16 mouse cellular contexts compared by ENCODE assay signal in genomic region chr12:14235351-14235750, GRCm38 (mm10).
DNase-seq lines count a peak whose midpoint lies in the region.
"Had no signal": no experiment of that assay in that cellular context is flagged by ENCODE, and none has a peak within 500 bp of the region (broad histone marks: within the 10 kb centered on the region; RNA-seq: fewer than 3 reads in every experiment).

No protein-coding gene starts in this region.

- intact Hi-C loops in left cerebral cortex, postnatal 25 days (cut with DNase I): loop anchor here (2.0 kb wide), 1 partner anchor 85 kb away; no protein-coding TSS in a partner anchor
- intact Hi-C loops in left cerebral cortex, postnatal 10 days (cut with DNase I): no loop called here
- intact Hi-C loops in left cerebral cortex, postnatal 36 days (cut with DNase I): no loop called here

- peak; percentile 37 to 53 for DNase-seq in frontal cortex, adult 2 months (ENCODE audit: extremely low spot score in 1 of 2, low spot score in 1 of 2)
- DNase-seq in frontal cortex, postnatal 25 days (ENCODE audit: low spot score in 2 of 2): no peak
- peak; percentile 3 to 67 for DNase-seq in left cerebral cortex, postnatal 25 days (ENCODE audit: low spot score in 2 of 2)
- no peak for DNase-seq in left cerebral cortex, postnatal 10 days (ENCODE audit: extremely low spot score in 1 of 2, low spot score in 2 of 2)
- DNase-seq in left cerebral cortex, postnatal 36 days (ENCODE audit: low spot score in 2 of 2): peak; percentile 12 to 27
- DNase-seq in gastrocnemius, postnatal 10 days: no peak
- DNase-seq: adrenal gland, postnatal 10 days; adrenal gland, postnatal 36 days; B cell, adult 2 months; cerebellum, adult 11 months; cerebellum, adult 2 months; cerebellum, adult 9-11 months; cerebellum, postnatal 25 days; forebrain, postnatal 0 days; gastrocnemius, postnatal 36 days; heart, adult 11 months had no signal

Comparison
In these comparisons a context has a peak if more than half of its experiments do, and no peak if none do; other contexts are left out.
1. DNase-seq: peak in frontal cortex, adult 2 months (2 of 2), left cerebral cortex, postnatal 25 days (2 of 2) and left cerebral cortex, postnatal 36 days (2 of 2); none in frontal cortex, postnatal 25 days (0 of 2), left cerebral cortex, postnatal 10 days (0 of 2) and gastrocnemius, postnatal 10 days (single experiment).